Mouse (Mus musculus): ENCODE results near the gene Ap1m1.

The Ap1m1 gene

GRCm38 (mm10) chr8:72259862-72260261 lies 20.0 kb downstream of the Ap1m1 start:
- no peak for DNase-seq

- no peak for DNase-seq
These were observed 20.8 kb downstream of the Ap1m1 start for GRCm38 (mm10) chr8:72260585-72260984.

GRCm38 (mm10) chr8:72261019-72261418 lies 21.2 kb downstream of the Ap1m1 start:
- DNase-seq: peak in 1 of 2 experiments; percentile 78

GRCm38 (mm10) chr8:72261431-72261830 lies 21.6 kb downstream of the Ap1m1 start:
- DNase-seq: no peak

GRCm38 (mm10) chr8:72261872-72262271 lies 22.1 kb downstream of the Ap1m1 start:
- DNase-seq: peak; percentile 41 to 50

GRCm38 (mm10) chr8:72262756-72263155 lies 22.9 kb downstream of the Ap1m1 start:
- no peak for DNase-seq

- DNase-seq: no peak
These were observed 23.6 kb downstream of the Ap1m1 start for GRCm38 (mm10) chr8:72263451-72263850.

GRCm38 (mm10) chr8:72265342-72265741 lies 25.5 kb downstream of the Ap1m1 start:
- peak in 1 of 2 experiments; percentile 61 for DNase-seq

GRCm38 (mm10) chr8:72266671-72267070 lies 26.9 kb downstream of the Ap1m1 start:
- DNase-seq: no peak

GRCm38 (mm10) chr8:72267106-72267505 lies 27.3 kb downstream of the Ap1m1 start:
- no peak for DNase-seq

GRCm38 (mm10) chr8:72268356-72268755 lies 28.5 kb downstream of the Ap1m1 start:
- peak; percentile 86 to 92 for DNase-seq

- peak; percentile 41 to 63 for DNase-seq
These were observed 30.8 kb downstream of the Ap1m1 start for GRCm38 (mm10) chr8:72270606-72271005.

GRCm38 (mm10) chr8:72271051-72271660 lies 31.3 kb downstream of the Ap1m1 start:
- DNase-seq: no peak

- no peak for DNase-seq
These were observed 31.9 kb downstream of the Ap1m1 start for GRCm38 (mm10) chr8:72271691-72272090.

GRCm38 (mm10) chr8:72272361-72272760 lies 32.5 kb downstream of the Ap1m1 start:
- DNase-seq: peak; percentile 87 to 88

- DNase-seq: no peak
These were observed 33.4 kb downstream of the Ap1m1 start for GRCm38 (mm10) chr8:72273111-72273770.

- peak in 1 of 2 experiments; percentile 44 for DNase-seq
These were observed 34.0 kb downstream of the Ap1m1 start for GRCm38 (mm10) chr8:72273807-72274206.

GRCm38 (mm10) chr8:72277244-72277643 lies 37.4 kb downstream of the Ap1m1 start:
- no peak for DNase-seq

- peak in 1 of 2 experiments; percentile 61 for DNase-seq
These were observed 39.3 kb downstream of the Ap1m1 start for GRCm38 (mm10) chr8:72279151-72279550.

- peak; percentile 75 to 87 for DNase-seq
These were observed 41.8 kb downstream of the Ap1m1 start for GRCm38 (mm10) chr8:72281634-72282033.

GRCm38 (mm10) chr8:72285285-72285684 lies 45.5 kb downstream of the Ap1m1 start:
- no peak for DNase-seq

- DNase-seq: no peak
These were observed 49.2 kb downstream of the Ap1m1 start for GRCm38 (mm10) chr8:72289051-72289450.

- DNase-seq: no peak
These were observed 51.3 kb downstream of the Ap1m1 start for GRCm38 (mm10) chr8:72291104-72291503.

- no peak for DNase-seq
These were observed 53.5 kb downstream of the Ap1m1 start for GRCm38 (mm10) chr8:72293309-72293708.

GRCm38 (mm10) chr8:72295125-72295524 lies 55.3 kb downstream of the Ap1m1 start:
- no peak for DNase-seq

Measured in lung, postnatal 4 days (tissue).